Mouse (Mus musculus) MEL (cell line): ENCODE data around the gene Ppp1r1b.

Experiments
- CTCF ChIP-seq, 3 experiments: IDR thresholded peaks in 2 of 3; conservative IDR thresholded peaks in 1 of 3; 2 replicates each; pipeline ENCODE4 v1.5.1; 2011 to 2012; ENCODE audit warnings: low read length in 3 of 3, low read depth in 2 of 3, mild to moderate bottlenecking in 2 of 3, improper control_type of control experiment in 1 of 3, inconsistent platforms in 1 of 3, mixed read lengths in 1 of 3, moderate library complexity in 1 of 3; ENCODE audit not compliant: control insufficient read depth in 1 of 3, insufficient read depth in 1 of 3, poor library complexity in 1 of 3, severe bottlenecking in 1 of 3
- ELF1 ChIP-seq: IDR thresholded peaks from 2 replicates; pipeline ENCODE4 v1.6.1; 2014; ENCODE audit warnings: low read depth, mild to moderate bottlenecking, inconsistent platforms, low read length, improper control_type of control experiment, moderate library complexity
- GATA1 ChIP-seq: IDR thresholded peaks from 2 replicates; pipeline ENCODE4 v1.6.1; 2011; ENCODE audit warnings: low read depth, low read length, improper control_type of control experiment
- MAX ChIP-seq: IDR thresholded peaks from 2 replicates; pipeline ENCODE4 v1.6.1; 2011; ENCODE audit warnings: low read length, improper control_type of control experiment
- POLR2A ChIP-seq, 2 experiments: IDR thresholded peaks; 2 replicates each; pipeline ENCODE4 v1.6.1; 2011 to 2012; ENCODE audit warnings: low read length in 2 of 2, mild to moderate bottlenecking in 2 of 2, control low read depth in 1 of 2, improper control_type of control experiment in 1 of 2, low read depth in 1 of 2, moderate library complexity in 1 of 2; ENCODE audit not compliant: control insufficient read depth in 1 of 2, insufficient read depth in 1 of 2, poor library complexity in 1 of 2
- SIN3A ChIP-seq: IDR thresholded peaks from 2 replicates; pipeline ENCODE4 v1.6.1; 2012; ENCODE audit warnings: low read length, improper control_type of control experiment, inconsistent platforms
- ZMIZ1 ChIP-seq: IDR thresholded peaks from 2 replicates; pipeline ENCODE4 v1.6.1; 2012; ENCODE audit warnings: low read depth, mild to moderate bottlenecking, inconsistent platforms, low read length, improper control_type of control experiment, moderate library complexity

DNA sequence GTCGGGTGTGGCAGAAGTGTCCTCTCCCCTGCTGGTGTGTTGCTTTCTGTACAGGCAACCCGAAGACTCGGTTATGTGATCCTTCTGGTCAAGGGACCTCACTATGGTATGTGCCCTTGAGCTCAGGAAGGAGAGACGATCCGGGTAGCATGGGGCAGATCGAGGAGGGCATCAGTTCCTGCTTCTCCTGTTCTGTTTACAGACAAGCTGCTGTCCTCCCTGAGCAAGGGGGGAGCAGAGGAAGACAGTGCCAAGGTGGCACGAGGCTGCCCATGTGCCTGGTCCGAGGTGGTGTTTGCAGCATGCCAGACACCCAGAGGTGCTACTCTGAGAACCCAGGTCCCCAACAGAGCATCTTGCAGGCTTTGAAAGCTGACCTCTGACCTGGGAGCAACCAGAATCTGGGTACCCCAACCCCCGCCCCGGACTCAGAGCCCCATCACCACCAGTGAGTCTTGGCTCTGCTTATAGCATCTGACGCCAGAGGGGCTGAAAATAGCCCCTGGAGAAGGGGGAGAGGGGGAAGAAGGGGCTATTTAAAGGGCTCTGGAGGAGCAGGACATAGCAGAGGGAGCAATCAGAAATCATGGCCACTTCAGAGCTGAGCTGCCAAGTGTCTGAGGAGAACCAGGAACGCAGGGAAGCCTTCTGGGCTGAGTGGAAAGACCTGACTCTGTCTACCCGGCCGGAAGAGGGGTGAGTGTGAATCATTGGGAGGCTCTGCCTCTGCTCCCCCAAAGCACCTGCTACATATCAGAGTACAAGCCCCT lies 35.2 kb downstream of the Ppp1r1b start, which contains the start of gene Tcap:
- TF ChIP-seq GATA1 (no peak), SIN3A (no peak), CTCF (IDR thresholded peaks at IDR 0.05 in 2 of 3, conservative IDR thresholded peaks at IDR 0.05 in 1 of 3; ENCODE audit: control insufficient read depth in 1 of 3, insufficient read depth in 1 of 3, low read depth in 2 of 3, low read length in 3 of 3, poor library complexity in 1 of 3, severe bottlenecking in 1 of 3) (no peak), POLR2A (IDR thresholded peaks at IDR 0.05; ENCODE audit: control insufficient read depth in 1 of 2, insufficient read depth in 1 of 2, low read depth in 1 of 2, low read length in 2 of 2, poor library complexity in 1 of 2) (no peak), ZMIZ1 (no peak), MAX (no peak), ELF1 (no peak)
